Mouse (Mus musculus) splenic B cell, adult 2 months (primary cell): ENCODE results near the gene Ier5.

ENCODE experiments used
- DNase-seq: peaks from one replicate; pipeline ENCODE4 v3.0.0-alpha.2; 2011; ENCODE audit warnings: low read depth, low spot score
- H3K27me3 ChIP-seq: 2 replicates; pipeline ENCODE4 v1.6.1; 2012; ENCODE audit warnings: mild to moderate bottlenecking, low read length, moderate library complexity, mixed read lengths; ENCODE audit not compliant: control insufficient read depth, poor library complexity, insufficient read depth, severe bottlenecking
- H3K36me3 ChIP-seq: 2 replicates; pipeline ENCODE4 v1.6.1; 2012; ENCODE audit warnings: mild to moderate bottlenecking, low read length, moderate library complexity, mixed read lengths; ENCODE audit not compliant: control insufficient read depth, poor library complexity, insufficient read depth, severe bottlenecking

Gene Ier5

DNA sequence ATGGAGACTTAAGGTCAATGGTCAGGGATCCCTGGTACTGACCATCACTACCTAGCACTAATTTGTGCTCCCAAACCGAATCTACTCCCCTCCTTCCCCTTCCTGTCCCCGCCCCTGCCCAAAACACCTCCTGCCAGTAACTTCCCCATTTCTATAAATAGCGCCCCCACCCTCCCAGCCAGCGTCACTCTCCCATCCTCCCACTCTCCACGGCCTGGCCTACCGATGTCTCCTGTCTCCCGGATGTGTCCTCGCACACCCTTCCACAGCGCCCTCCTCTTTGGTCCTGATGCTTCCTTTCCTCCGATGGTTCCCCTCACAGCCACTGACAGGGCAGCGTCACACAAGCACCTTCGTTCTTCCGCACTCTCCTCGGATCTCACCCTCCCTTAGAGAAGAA lies 39.9 kb downstream of the Ier5 start:
- Histone ChIP-seq H3K36me3 (no peaks in the 10 kb centered on the region), H3K27me3 (no peaks in the 10 kb centered on the region)
- peak; percentile 93 for DNase-seq

DNA sequence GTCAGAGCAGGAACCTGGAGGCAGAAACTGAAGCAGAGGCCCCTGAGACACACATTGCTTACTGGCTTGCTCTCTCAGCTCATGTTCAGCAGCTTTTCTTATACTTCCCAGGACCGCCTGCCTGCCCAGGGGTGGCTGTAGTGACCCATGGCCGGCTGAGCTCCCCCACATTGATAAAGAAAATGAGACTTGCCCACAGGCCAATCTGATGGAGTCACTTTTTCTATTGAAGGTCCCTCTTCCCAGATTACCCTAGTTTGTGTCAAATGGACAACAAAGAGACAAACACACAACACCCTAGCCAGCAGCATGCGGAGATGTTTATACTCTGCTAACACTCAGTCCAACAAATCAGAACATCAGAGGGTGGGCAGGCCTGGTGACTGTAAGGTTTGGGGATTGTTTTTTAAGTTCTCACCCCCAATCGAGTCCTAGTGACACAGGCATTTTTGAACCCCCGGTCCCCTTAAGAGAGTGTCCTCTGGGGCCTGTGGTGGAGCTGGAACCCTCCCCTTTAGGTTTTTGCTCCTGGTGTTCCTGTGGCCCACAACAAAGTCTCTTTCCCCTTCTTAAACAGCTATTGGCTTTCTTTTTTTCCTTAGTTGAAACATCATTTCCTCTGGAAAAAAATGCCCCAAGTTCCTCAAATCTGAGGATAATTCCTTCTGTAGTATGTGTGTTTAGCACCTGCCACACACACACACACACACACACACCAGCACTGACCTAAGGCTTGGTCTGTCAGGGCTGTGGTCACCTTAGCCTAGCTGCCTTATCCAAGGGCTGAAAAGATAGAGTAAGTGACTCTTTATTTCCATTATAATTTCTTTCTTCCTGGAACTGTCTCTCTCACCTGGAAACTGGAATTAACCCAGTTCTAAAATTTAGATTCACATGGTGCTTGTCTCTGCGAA lies 41.1 kb downstream of the Ier5 start:
- no peak for DNase-seq
- no peaks in the 10 kb centered on the region for H3K27me3 ChIP-seq
- H3K36me3 ChIP-seq: no peaks in the 10 kb centered on the region

DNA sequence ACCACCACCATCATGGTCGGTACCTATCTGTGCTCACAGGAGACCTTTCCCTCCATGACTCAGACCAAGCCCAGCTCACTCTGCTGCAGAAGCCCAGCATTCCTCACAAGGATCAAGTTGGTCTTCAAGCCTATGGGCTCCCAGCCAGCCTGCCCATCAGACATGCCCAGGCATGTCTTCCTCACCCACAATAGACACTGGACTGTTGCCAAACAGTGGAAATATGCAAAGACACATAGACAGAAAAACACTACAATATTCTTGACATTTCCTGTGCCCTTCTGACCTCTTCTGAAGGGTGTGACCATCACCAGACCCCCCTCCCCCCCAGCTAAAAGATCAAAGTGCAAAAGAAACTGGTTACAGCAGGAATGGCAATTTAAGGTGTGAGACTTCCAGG lies 43.3 kb downstream of the Ier5 start:
- no peaks in the 10 kb centered on the region for H3K27me3 ChIP-seq
- DNase-seq: peak; percentile 66
- H3K36me3 ChIP-seq: no peaks in the 10 kb centered on the region

- DNase-seq: peak; percentile 60
- no peaks in the 10 kb centered on the region for H3K36me3 ChIP-seq
Measured at GRCm38 (mm10) chr1:155055041-155055440, 44.4 kb downstream of the Ier5 start.

DNA sequence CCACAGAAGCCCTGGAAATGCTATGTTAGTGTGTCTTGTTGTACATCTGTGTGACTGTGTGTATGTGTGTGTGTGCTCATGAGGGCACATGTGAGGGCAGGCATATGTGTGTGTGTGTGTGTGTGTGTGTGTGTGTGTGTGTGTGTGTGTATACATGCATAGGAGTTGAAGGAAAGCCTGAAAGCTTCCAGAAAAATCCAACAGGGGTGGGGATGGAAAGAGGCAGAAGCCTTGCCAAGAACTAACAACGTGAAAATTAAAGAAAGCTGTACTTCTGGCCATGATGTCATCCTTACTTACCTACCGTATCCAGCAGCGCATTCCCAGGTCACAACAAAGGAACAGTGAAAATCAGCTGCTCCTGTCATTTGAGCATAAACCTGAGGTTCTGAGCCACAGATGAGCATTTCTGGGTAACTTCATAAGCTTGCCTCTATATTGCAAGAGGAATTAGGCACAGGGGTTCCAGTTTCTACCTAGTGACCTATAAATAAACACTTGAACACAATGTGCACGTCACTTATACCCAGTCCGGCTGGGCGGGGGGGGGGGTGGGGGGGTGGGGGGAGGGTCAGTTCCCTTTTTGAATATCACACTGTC lies 45.0 kb downstream of the Ier5 start:
- Histone ChIP-seq H3K27me3 (no peaks in the 10 kb centered on the region), H3K36me3 (no peaks in the 10 kb centered on the region)
- peak; percentile 85 for DNase-seq

More at GRCm38 (mm10) chr1:155055041-155055440, 44.4 kb downstream of the Ier5 start:
- no peaks in the 10 kb centered on the region for H3K27me3 ChIP-seq

DNA sequence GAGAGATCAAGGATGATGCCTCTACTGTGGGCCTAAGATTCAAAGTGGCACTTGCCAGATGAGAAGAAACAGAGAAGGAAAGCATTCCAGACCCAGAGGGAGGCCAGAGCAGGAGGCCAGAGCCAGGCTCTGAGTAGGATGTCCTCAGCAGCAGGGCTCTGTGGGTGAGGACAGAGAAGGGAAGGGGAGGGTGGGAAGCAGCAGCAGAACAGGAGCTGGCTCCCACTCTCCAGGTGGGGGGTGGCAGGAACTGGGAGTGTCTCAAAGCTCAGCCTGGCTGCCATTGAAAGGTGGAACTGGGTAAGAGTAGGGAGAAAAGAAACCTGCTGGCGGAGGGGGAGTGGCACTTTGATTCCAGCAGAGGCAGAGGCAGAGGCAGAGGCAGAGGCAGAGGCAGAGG lies 46.1 kb downstream of the Ier5 start:
- DNase-seq: no peak
- no peaks in the 10 kb centered on the region for H3K36me3 ChIP-seq
- H3K27me3 ChIP-seq: no peaks in the 10 kb centered on the region

- H3K27me3 ChIP-seq: no peaks in the 10 kb centered on the region
- H3K36me3 ChIP-seq: no peaks in the 10 kb centered on the region
- DNase-seq: no peak
Measured at GRCm38 (mm10) chr1:155052761-155053166, 46.7 kb downstream of the Ier5 start.

DNA sequence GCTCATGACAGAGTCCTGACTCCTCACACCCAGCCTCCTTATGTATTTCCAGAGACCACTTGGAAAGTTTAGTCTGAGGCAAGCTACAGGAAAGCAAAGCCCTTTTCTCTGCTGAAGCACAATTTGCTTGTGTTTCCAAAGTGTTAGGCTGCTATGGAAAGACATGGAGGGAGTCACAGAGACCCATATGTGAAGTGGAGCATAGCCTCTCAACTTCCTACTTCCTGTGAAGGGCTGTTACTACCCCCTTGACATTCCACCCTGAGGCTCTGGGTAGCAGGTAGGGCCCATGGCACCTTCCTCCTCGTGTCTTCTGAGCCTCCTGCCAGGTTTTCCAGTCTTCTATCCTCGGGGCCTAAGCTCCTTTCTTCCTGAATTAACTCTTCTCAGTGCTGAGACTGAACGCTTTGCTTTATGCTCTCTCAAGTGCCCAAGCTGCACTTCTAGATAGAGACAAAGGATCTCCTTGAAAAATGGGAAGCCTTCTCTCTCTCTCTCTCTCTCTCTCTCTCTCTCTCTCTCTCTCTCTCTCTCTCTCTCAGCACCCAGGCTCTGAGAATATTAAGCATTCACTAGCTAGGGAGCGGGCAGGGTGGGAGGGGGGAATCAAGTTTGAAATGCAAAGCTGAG lies 47.2 kb downstream of the Ier5 start:
- Histone ChIP-seq H3K36me3 (no peaks in the 10 kb centered on the region), H3K27me3 (no peaks in the 10 kb centered on the region)
- no peak for DNase-seq

DNA sequence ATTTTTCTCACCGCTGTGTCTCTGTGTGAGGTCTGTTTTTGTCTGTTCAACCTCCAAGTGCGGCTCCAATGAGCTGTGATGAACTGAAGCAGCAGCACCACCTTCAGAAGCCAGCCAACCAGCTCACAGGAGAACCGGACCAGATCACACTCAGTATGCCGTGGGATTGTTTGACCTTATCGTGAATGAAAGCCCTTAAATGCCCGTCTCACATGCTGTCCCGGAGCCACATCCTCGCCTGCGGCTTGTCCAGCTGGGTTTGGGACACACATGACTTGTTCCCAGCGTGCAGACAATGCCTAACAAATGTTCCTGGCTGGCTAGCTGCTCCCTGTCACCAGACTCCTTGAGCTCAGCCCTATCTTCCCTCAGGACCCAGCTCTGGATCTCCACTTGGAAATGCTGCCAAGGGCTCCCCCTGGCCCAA lies 47.7 kb downstream of the Ier5 start:
- Histone ChIP-seq H3K36me3 (no peaks in the 10 kb centered on the region), H3K27me3 (no peaks in the 10 kb centered on the region)
- DNase-seq: peak; percentile 53

DNA sequence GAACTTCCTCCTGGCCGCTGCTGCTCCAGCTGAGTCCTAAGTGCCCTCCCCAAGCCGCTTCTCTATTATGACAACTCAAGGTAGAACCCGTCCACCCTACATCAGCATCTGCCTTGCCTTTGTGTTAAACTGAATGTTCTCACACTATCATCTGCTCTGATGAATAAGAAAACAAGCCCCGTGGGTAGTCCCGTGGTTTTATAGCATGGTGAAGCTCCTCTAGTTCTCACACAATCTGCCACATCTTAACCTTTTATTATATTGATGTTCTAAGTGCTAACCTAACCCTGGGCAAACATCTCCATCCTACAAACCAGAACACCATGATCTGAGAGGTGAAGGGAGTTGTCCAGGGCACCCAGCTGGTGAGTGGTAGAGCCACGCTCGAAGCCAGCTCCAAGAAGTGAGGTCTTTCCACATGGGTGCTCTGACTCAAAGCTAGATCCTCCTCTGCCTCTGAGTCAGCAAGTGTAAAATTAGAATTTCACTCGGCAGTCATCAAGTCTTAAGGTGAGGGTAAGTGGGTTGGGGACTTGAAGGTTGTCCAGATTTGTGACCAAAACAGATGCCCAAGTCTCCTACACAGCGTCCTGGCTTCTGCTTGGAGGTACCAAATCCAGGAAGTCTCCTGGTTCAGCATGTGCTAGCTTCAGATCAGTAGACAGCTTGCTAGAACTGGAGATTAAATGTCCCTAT lies 48.4 kb downstream of the Ier5 start:
- Histone ChIP-seq H3K27me3 (no peaks in the 10 kb centered on the region), H3K36me3 (no peaks in the 10 kb centered on the region)
- peak; percentile 71 for DNase-seq

GRCm38 (mm10) chr1:155050174-155050573 lies 49.3 kb downstream of the Ier5 start:
- H3K27me3 ChIP-seq: no peaks in the 10 kb centered on the region
- DNase-seq: peak; percentile 94

GRCm38 (mm10) chr1:155048947-155049346 lies 50.5 kb downstream of the Ier5 start:
- H3K36me3 ChIP-seq: no peaks in the 10 kb centered on the region
- H3K27me3 ChIP-seq: no peaks in the 10 kb centered on the region
- DNase-seq: peak; percentile 94

More at GRCm38 (mm10) chr1:155050174-155050573, 49.3 kb downstream of the Ier5 start:
- no peaks in the 10 kb centered on the region for H3K36me3 ChIP-seq
